Mouse (Mus musculus): ENCODE data around the gene Lrrc36. TPM values are rescaled to one million over a fixed set of nuclear protein-coding genes. Genes with fewer than 3 reads are reported as not detected.
A peak's percentile ranks its signal among the peaks of the same experiment; 100 is the strongest.

The Lrrc36 gene
- total and polyA plus RNA-seq, 3 experiments: 0.06 TPM; not detected in 2

- no peaks in the 10 kb centered on the region for H3K4me1 ChIP-seq (ENCODE audit: control insufficient read depth in 1 of 2, insufficient read depth in 2 of 2, low read length in 2 of 2)
- no peaks in the 10 kb centered on the region for H3K36me3 ChIP-seq (ENCODE audit: control insufficient read depth in 1 of 2, insufficient read depth in 2 of 2, low read length in 2 of 2)
- no peaks in the 10 kb centered on the region for H3K79me2 ChIP-seq (ENCODE audit: control insufficient read depth, insufficient read depth, low read length, poor library complexity)
- H3K9me3 ChIP-seq (replicated peaks; ENCODE audit: insufficient read depth, low read length): no peaks in the 10 kb centered on the region
- no peak for TF ChIP-seq MAZ (IDR thresholded peaks at IDR 0.05; ENCODE audit: low read depth, low read length)
- TF ChIP-seq BHLHE40 (IDR thresholded peaks at IDR 0.05; ENCODE audit: borderline replicate concordance, low read depth, low read length): no peak
- no peak for TF ChIP-seq CHD2 (IDR thresholded peaks at IDR 0.05; ENCODE audit: low read length)
- no peak for TF ChIP-seq ZMIZ1 (IDR thresholded peaks at IDR 0.05; ENCODE audit: low read depth, low read length)
- TF ChIP-seq MEF2A (IDR thresholded peaks at IDR 0.05; ENCODE audit: extremely low read depth, insufficient replicate concordance, low read depth, low read length, poor library complexity, severe bottlenecking): no peak
- no peak for DNase-seq (ENCODE audit: low read depth, low spot score)
- H3K27me3 ChIP-seq (ENCODE audit: control insufficient read depth in 1 of 2, insufficient read depth in 2 of 2, low read length in 2 of 2): peaks cover 19 to 35% of the 10 kb centered on the region in 2 experiments
- no peak overlapping the region for H3K9ac ChIP-seq (ENCODE audit: control insufficient read depth, low read depth, low read length, poor library complexity, severe bottlenecking)
- H3K4me3 ChIP-seq (ENCODE audit: control insufficient read depth in 1 of 2, insufficient read depth in 1 of 2, low read depth in 2 of 2, low read length in 2 of 2): no peak overlapping the region
- H3K27ac ChIP-seq (ENCODE audit: control insufficient read depth, low read depth, low read length): no peak overlapping the region
Observed at GRCm38 (mm10) chr8:105437078-105437748, 23.8 kb downstream of the Lrrc36 start.

- H3K9me3 ChIP-seq (replicated peaks; ENCODE audit: insufficient read depth, low read length): no peaks in the 10 kb centered on the region
- H3K79me2 ChIP-seq (ENCODE audit: control insufficient read depth, insufficient read depth, low read length, poor library complexity): no peaks in the 10 kb centered on the region
- peak; percentile 73 for TF ChIP-seq SMC3 (IDR thresholded peaks at IDR 0.05; ENCODE audit: low read depth, low read length)
- no peak for TF ChIP-seq ETS1 (IDR thresholded peaks at IDR 0.05; ENCODE audit: low read depth, low read length)
- no peak for TF ChIP-seq MXI1 (IDR thresholded peaks at IDR 0.05; ENCODE audit: low read depth, low read length)
- TF ChIP-seq CHD2 (IDR thresholded peaks at IDR 0.05; ENCODE audit: low read length): no peak
- TF ChIP-seq MAZ (IDR thresholded peaks at IDR 0.05; ENCODE audit: low read depth, low read length): no peak
- peak; percentile 59 to 74 (median 73) for TF ChIP-seq CTCF (IDR thresholded peaks at IDR 0.05 in 2 of 3, conservative IDR thresholded peaks at IDR 0.05 in 1 of 3; ENCODE audit: control insufficient read depth in 1 of 3, insufficient read depth in 1 of 3, low read depth in 2 of 3, low read length in 3 of 3, poor library complexity in 1 of 3, severe bottlenecking in 1 of 3)
- peak; percentile 55; the same call in 1 of the 2 replicates for TF ChIP-seq ZC3H11A (IDR thresholded peaks at IDR 0.05; ENCODE audit: low read depth, low read length)
- TF ChIP-seq GATA1 (IDR thresholded peaks at IDR 0.05; ENCODE audit: low read depth, low read length): no peak
- peak; percentile 68 for TF ChIP-seq RAD21 (IDR thresholded peaks at IDR 0.05; ENCODE audit: low read depth, low read length)
- no peaks in the 10 kb centered on the region for H3K36me3 ChIP-seq (ENCODE audit: control insufficient read depth in 1 of 2, insufficient read depth in 2 of 2, low read length in 2 of 2)
- no peak overlapping the region for H3K4me3 ChIP-seq (ENCODE audit: control insufficient read depth in 1 of 2, insufficient read depth in 1 of 2, low read depth in 2 of 2, low read length in 2 of 2)
- no peak overlapping the region for H3K27ac ChIP-seq (ENCODE audit: control insufficient read depth, low read depth, low read length)
- DNase-seq (ENCODE audit: low read depth, low spot score): peak; percentile 86
- peaks cover 17 to 27% of the 10 kb centered on the region in 2 experiments for H3K27me3 ChIP-seq (ENCODE audit: control insufficient read depth in 1 of 2, insufficient read depth in 2 of 2, low read length in 2 of 2)
- no peak overlapping the region for H3K9ac ChIP-seq (ENCODE audit: control insufficient read depth, low read depth, low read length, poor library complexity, severe bottlenecking)
- H3K4me1 ChIP-seq (ENCODE audit: control insufficient read depth in 1 of 2, insufficient read depth in 2 of 2, low read length in 2 of 2): no peaks in the 10 kb centered on the region
Observed at GRCm38 (mm10) chr8:105438865-105439264, 25.5 kb downstream of the Lrrc36 start.

- TF ChIP-seq EP300 (IDR thresholded peaks at IDR 0.05; ENCODE audit: low read depth in 1 of 2, low read length in 2 of 2) (no peak), MAFK (IDR thresholded peaks at IDR 0.05; ENCODE audit: borderline replicate concordance, low read depth, low read length) (no peak), CTCF (IDR thresholded peaks at IDR 0.05 in 2 of 3, conservative IDR thresholded peaks at IDR 0.05 in 1 of 3; ENCODE audit: control insufficient read depth in 1 of 3, insufficient read depth in 1 of 3, low read depth in 2 of 3, low read length in 3 of 3, poor library complexity in 1 of 3, severe bottlenecking in 1 of 3) (peak; percentile 70 to 80 (median 78)), KAT2A (conservative IDR thresholded peaks at IDR 0.05; ENCODE audit: low read depth, low read length) (no peak), ELF1 (IDR thresholded peaks at IDR 0.05; ENCODE audit: low read depth, low read length) (no peak), SMC3 (IDR thresholded peaks at IDR 0.05; ENCODE audit: low read depth, low read length) (peak; percentile 71), RAD21 (IDR thresholded peaks at IDR 0.05; ENCODE audit: low read depth, low read length) (peak; percentile 27)
- H3K27ac ChIP-seq (ENCODE audit: control insufficient read depth, low read depth, low read length): no peak overlapping the region
- DNase-seq (ENCODE audit: low read depth, low spot score): peak; percentile 71
- H3K36me3 ChIP-seq (ENCODE audit: control insufficient read depth in 1 of 2, insufficient read depth in 2 of 2, low read length in 2 of 2): no peaks in the 10 kb centered on the region
- no peak overlapping the region for H3K9ac ChIP-seq (ENCODE audit: control insufficient read depth, low read depth, low read length, poor library complexity, severe bottlenecking)
- H3K4me3 ChIP-seq (ENCODE audit: control insufficient read depth in 1 of 2, insufficient read depth in 1 of 2, low read depth in 2 of 2, low read length in 2 of 2): no peak overlapping the region
- no peaks in the 10 kb centered on the region for H3K79me2 ChIP-seq (ENCODE audit: control insufficient read depth, insufficient read depth, low read length, poor library complexity)
- no peaks in the 10 kb centered on the region for H3K9me3 ChIP-seq (replicated peaks; ENCODE audit: insufficient read depth, low read length)
- H3K4me1 ChIP-seq (ENCODE audit: control insufficient read depth in 1 of 2, insufficient read depth in 2 of 2, low read length in 2 of 2): no peaks in the 10 kb centered on the region
- H3K27me3 ChIP-seq (ENCODE audit: control insufficient read depth in 1 of 2, insufficient read depth in 2 of 2, low read length in 2 of 2): peaks cover 17% of the 10 kb centered on the region in 2 experiments
Observed at GRCm38 (mm10) chr8:105441433-105441832, 28.1 kb downstream of the Lrrc36 start.
